Mouse (Mus musculus): Measurements from ENCODE around the gene Ccl2.
A peak's percentile ranks its signal among the peaks of the same experiment; 100 is the strongest.

The Ccl2 gene

GRCm38 (mm10) chr11:82035857-82036256 is 486 bp downstream of the Ccl2 start:
- DNase-seq (ENCODE audit: low read depth, low spot score), result no peak

GRCm38 (mm10) chr11:82038535-82038934 is 3.2 kb downstream of the Ccl2 start, which contains the start of gene Gm17268:
Gene Gm17268, minus strand, starts transcription at chr11:82038562.
- DNase-seq (ENCODE audit: low read depth, low spot score), result no peak

- DNase-seq (ENCODE audit: low read depth, low spot score), result no peak
Observed at GRCm38 (mm10) chr11:82039132-82039660, 3.8 kb downstream of the Ccl2 start.

GRCm38 (mm10) chr11:82041671-82042080 is 6.3 kb downstream of the Ccl2 start:
- no peak for DNase-seq (ENCODE audit: low read depth, low spot score)

GRCm38 (mm10) chr11:82045471-82045870 is 10.1 kb downstream of the Ccl2 start, which contains the start of gene Ccl7:
Gene Ccl7, plus strand, starts transcription at chr11:82045712.
- DNase-seq (ENCODE audit: low read depth, low spot score), result no peak

- DNase-seq (ENCODE audit: low read depth, low spot score), result peak; percentile 71
Observed at GRCm38 (mm10) chr11:82047746-82048415, 12.5 kb downstream of the Ccl2 start.

- no peak for DNase-seq (ENCODE audit: low read depth, low spot score)
Observed at GRCm38 (mm10) chr11:82053849-82054248, 18.5 kb downstream of the Ccl2 start.

- no peak for DNase-seq (ENCODE audit: low read depth, low spot score)
Observed at GRCm38 (mm10) chr11:82057646-82058045, 22.3 kb downstream of the Ccl2 start, which contains the start of gene Ccl11. Gene Ccl11, plus strand, starts transcription at chr11:82057823.

- no peak for DNase-seq (ENCODE audit: low read depth, low spot score)
Observed at GRCm38 (mm10) chr11:82062226-82062625, 26.9 kb downstream of the Ccl2 start.

GRCm38 (mm10) chr11:82063454-82063853 is 28.1 kb downstream of the Ccl2 start:
- DNase-seq (ENCODE audit: low read depth, low spot score), result no peak

GRCm38 (mm10) chr11:82066953-82067571 is 31.7 kb downstream of the Ccl2 start:
- no peak for DNase-seq (ENCODE audit: low read depth, low spot score)

- DNase-seq (ENCODE audit: low read depth, low spot score), result no peak
Observed at GRCm38 (mm10) chr11:82071076-82071475, 35.7 kb downstream of the Ccl2 start.

GRCm38 (mm10) chr11:82072374-82072773 is 37.0 kb downstream of the Ccl2 start:
- no peak for DNase-seq (ENCODE audit: low read depth, low spot score)

GRCm38 (mm10) chr11:82072984-82073383 is 37.6 kb downstream of the Ccl2 start:
- no peak for DNase-seq (ENCODE audit: low read depth, low spot score)

GRCm38 (mm10) chr11:82073686-82074085 is 38.3 kb downstream of the Ccl2 start:
- DNase-seq (ENCODE audit: low read depth, low spot score), result no peak

GRCm38 (mm10) chr11:82077031-82077430 is 41.7 kb downstream of the Ccl2 start:
- DNase-seq (ENCODE audit: low read depth, low spot score), result no peak

GRCm38 (mm10) chr11:82078136-82078730 is 42.9 kb downstream of the Ccl2 start:
- no peak for DNase-seq (ENCODE audit: low read depth, low spot score)

GRCm38 (mm10) chr11:82080865-82081264 is 45.5 kb downstream of the Ccl2 start:
- no peak for DNase-seq (ENCODE audit: low read depth, low spot score)

- no peak for DNase-seq (ENCODE audit: low read depth, low spot score)
Observed at GRCm38 (mm10) chr11:82084360-82084759, 49.0 kb downstream of the Ccl2 start.
